Mouse (Mus musculus) embryo, embryonic 11.5 days (tissue): Measurements from ENCODE around the gene Tmem217.
"Not testable (repeated sequence)": the region's sequence is repeated elsewhere in the genome, so short reads cannot be mapped to it uniquely, and the experiment has no call there.

Experiments
- DNase-seq: peaks from one replicate; pipeline ENCODE4 v3.0.0-alpha.2; 2012; ENCODE audit warnings: low read depth, low spot score

Tmem217 gene

GRCm38 (mm10) chr17:29503700-29504099 lies 48.5 kb downstream of the Tmem217 start:
- no peak for DNase-seq

- DNase-seq = no peak
These were observed 49.2 kb downstream of the Tmem217 start for GRCm38 (mm10) chr17:29502669-29503665.

DNA sequence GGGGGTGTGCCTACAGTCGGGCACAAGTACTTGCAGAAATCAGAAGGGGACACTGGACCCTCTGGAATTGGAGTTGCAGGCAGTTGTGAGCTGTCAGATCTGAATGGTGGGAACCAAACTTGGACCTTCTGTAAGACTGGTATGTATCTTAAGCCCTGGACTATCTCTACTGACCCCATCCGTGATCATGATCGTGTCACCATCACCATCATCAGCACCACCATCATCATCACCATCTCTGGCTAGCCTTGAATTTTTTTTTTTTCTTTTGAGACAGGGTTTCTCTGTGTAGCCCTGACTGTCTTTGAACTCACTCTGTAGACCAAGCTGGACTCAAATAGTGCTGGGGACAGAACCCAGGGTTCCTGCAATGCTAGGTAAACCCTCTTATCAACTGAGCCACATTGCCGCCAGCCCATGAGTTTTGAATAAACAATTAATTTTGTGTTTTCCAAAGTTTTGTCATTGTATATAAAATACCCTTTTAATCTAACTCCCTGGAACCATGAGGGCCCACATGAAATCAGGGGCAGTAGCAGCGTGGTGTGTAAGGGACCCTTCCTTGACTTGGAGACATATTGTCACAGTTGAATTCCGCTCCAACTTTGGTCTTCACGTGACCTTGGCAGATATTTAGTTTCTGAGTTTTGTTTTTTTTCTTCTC lies 50.0 kb downstream of the Tmem217 start:
- DNase-seq = no peak

GRCm38 (mm10) chr17:29500802-29501469 lies 51.2 kb downstream of the Tmem217 start:
- no peak for DNase-seq

DNA sequence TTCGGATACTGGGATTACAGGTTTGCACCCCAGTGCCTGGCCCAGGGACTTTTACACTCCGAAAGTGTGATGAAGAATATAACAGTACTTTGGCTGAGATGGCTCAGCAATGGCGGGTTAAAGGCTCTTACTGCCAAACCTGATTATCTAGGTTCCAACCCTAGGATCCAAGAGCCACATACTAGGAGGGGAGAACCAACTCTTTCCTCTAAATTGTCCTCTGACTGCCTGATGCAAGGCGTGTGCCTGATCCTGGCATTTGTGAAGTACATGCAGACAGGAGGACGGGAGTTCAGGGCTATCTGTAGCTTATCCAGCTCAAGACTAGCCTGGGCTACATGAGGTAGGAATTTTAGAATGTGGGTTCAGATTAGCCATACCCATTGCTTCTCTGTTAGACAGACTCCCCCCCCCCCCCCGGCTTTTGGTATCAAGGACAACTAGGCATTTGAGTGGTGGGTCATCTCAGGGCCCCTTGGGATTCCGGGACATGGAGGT lies 51.9 kb downstream of the Tmem217 start:
- no peak for DNase-seq

DNA sequence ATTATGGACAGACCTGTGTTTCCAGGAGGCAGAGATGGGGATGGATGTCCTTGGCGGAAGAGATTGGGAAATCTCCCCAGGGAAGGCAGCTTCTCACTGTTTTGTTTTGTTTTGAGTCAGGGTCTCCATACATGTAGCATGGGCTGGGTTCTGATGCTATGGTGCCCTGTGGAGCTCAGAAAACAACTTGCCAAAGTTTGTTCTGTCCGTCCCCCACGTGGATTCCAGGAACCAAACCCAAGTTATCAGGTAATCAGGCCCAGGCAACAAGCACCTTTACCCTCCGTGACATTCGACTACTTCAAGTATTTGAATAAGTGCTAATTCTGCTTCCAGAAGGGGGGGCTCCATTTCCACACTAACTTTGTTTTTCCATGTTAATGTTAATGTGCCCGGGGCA lies 52.7 kb downstream of the Tmem217 start:
- DNase-seq = no peak

- DNase-seq = not testable (repeated sequence)
These were observed 53.2 kb downstream of the Tmem217 start for GRCm38 (mm10) chr17:29498952-29499351.

GRCm38 (mm10) chr17:29498028-29498427 lies 54.2 kb downstream of the Tmem217 start:
- DNase-seq = no peak

DNA sequence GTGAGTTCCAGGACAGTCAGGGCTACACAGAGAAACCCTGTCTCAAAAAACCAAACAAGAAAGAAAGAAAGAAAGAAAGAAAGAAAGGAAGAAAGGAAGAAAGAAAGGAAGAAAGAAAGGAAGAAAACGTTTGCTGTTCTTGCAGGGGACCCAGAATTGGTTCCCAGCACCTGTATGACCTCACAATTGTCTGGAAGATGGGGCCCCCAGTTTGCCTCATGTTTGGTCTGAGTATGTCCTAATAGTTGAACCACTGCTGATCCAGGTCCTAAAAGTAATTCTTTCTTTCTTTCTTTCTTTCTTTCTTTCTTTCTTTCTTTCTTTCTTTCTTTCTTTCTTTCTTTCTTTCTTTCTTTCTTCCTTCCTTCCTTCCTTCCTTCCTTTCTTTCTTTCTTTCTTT lies 54.7 kb downstream of the Tmem217 start:
- DNase-seq = not testable (repeated sequence)

DNA sequence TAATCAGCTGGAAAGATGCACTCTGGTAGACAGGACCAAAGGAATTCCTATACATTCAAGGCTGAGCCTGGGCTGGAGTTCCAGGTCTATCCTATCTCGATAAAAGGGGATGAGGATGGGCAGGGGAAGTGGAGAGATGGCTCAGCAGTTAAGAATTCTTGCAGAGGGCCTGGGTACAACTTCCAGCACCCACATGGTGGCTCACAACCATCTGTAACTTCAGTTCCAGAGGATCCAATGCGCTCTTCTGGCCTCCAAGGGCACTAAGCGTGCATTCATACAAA lies 55.2 kb downstream of the Tmem217 start:
- no peak for DNase-seq

DNA sequence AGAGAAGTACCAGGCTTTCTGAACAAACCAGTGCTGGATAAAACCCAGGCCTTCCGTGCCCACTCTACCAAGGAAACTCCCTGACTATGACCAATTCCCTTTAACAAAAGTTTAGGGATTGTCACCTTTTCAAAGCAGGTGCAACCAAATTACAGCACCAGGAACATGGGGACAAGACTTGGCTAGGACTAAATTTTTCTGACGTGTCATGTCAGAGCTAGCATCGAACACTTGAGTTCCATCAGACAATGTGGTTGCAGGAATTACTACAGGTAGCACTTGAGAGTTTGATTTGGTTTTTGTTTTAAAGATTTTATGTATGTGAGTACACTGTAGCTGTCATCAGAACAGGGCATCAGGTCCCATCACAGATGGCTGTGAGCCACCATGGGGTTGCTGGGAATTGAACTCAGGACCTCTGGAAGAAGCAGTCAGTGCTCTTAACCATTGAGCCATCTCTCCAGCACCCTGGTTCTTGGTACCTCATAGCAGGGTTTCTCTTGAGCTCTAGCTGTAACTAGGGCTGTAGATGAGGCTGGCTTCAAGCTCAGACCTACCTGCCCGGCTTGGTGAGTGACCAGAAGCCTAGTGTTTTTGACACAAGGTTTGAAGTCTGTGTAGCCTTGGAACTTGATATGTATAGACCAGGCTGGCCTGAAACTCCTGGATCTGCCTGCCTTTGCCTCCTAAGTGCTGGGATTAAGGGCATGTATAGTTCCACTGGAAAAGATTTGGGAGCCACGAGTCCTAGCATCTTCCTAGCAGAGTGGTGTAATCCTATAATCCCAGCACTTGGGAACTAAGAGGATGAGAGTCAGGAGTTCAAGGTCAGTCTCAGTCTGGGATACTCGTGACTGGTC lies 55.7 kb downstream of the Tmem217 start:
- no peak for DNase-seq

DNA sequence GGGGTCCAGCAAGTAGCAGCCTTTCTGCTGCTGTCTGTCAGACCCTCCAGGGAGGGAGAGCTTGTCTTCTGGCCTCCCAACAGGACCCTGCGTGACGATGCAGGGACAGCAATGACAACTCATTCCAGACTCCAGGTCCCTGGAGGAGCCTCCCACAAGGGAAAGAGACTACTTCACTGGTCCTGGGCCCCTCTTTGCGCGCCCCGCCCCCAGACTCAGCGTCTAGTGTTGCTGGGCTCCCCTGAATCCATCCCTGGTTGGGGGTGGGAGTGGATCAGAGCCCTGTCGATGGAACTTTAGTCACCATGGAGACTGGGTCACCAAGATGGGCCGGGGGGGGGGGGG lies 57.5 kb downstream of the Tmem217 start:
- no peak for DNase-seq

- DNase-seq = no peak
These were observed 58.0 kb downstream of the Tmem217 start for GRCm38 (mm10) chr17:29494062-29494731.

GRCm38 (mm10) chr17:29493461-29493980 lies 58.7 kb downstream of the Tmem217 start:
- no peak for DNase-seq

- peak; percentile 62 for DNase-seq
These were observed 59.7 kb downstream of the Tmem217 start for GRCm38 (mm10) chr17:29492269-29493191.

DNA sequence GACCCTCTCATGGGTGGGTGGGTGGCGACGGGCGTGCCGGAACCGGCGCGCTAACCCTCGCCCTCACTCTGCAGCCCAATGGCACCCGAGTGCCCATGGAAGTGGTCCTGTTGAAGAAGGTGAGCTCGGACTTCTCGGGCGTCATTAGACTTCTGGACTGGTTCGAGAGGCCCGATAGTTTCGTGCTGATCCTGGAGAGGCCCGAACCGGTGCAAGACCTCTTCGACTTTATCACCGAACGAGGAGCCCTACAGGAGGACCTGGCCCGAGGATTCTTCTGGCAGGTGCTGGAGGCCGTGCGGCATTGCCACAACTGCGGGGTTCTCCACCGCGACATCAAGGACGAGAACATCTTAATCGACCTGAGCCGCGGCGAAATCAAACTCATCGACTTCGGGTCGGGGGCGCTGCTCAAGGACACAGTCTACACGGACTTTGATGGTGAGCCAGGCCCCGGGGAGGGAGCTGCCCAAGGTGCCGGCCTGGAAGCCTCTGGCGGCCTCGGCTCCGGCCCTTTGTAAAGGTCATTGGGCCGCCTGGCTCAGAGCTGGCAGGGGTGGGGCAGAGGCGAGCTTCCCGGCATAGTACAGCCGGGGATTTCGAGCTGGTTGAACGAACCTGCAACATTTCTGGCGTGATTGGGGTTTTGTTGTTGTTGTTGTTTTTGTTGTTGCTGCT lies 60.5 kb downstream of the Tmem217 start:
- no peak for DNase-seq

- no peak for DNase-seq
These were observed 61.2 kb downstream of the Tmem217 start, which contains the start of gene Pim1 for GRCm38 (mm10) chr17:29490713-29491581. TSS of gene Pim1 (plus strand) at chr17:29490753.
